ENCODE assay signal across 9 mouse cellular contexts in the genomic region with DNA sequence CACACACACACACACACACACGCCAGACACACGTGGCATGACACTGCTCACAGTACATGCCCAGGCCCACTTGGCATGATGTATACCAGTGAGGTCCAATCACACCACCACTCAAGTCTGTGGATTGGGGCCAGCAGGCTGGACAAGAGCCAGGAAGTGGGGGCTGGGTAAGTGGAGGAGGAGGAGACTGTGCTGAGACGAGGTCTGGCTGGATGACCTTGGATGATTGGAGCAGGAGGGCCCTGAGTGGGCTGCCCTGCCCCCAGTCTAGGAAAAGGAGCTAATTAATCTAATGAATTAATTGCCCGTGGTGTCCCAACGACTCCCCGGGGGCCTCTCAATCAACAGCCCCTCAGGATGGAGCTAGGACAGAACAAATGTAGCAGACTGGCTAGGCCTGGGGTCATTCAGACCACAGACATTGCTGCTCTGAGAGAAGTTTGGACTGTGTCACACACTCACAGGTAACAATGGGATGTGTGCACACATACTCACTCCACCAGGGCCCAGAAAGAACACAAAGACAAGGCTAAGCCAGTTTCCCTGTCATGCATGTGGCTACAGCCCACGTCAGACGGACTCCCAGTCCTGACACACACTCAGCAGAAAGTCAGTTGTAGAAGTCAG. TPM values are rescaled to one million over a fixed set of nuclear protein-coding genes. Genes with fewer than 3 reads are reported as not detected.
DNase-seq lines count a peak whose midpoint lies in the region; ATAC-seq and TF ChIP-seq lines count a peak whose summit lies in the region.
"Had no signal": no experiment of that assay in that cellular context is flagged by ENCODE, and none has a peak within 500 bp of the region (broad histone marks: within the 10 kb centered on the region; RNA-seq: fewer than 3 reads in every experiment).

No protein-coding gene starts in this region.

- no peak overlapping the region for H3K9ac ChIP-seq in hindbrain, postnatal 0 days (replicated peaks; ENCODE audit: low read length)
- H3K9ac ChIP-seq in midbrain, postnatal 0 days (replicated peaks; ENCODE audit: low read length, poor library complexity, severe bottlenecking) = no peak overlapping the region

- intact Hi-C loops in left cerebral cortex, postnatal 14 days (cut with DNase I) = no loop called here
- intact Hi-C loops in left cerebral cortex, postnatal 36 days (cut with DNase I) = loop anchor here (10.0 kb wide), 1 partner anchor 167 kb away; a partner anchor contains a TSS

- no peak overlapping the region for H3K4me2 ChIP-seq in hindbrain, postnatal 0 days (ENCODE audit: low read depth, low read length)
- H3K4me2 ChIP-seq in midbrain, postnatal 0 days (ENCODE audit: low read depth, low read length, poor library complexity, severe bottlenecking) = no peak overlapping the region

- H3K9me3 ChIP-seq in hindbrain, postnatal 0 days (ENCODE audit: low read length) = no peaks in the 10 kb centered on the region
- no peaks in the 10 kb centered on the region for H3K9me3 ChIP-seq in midbrain, postnatal 0 days (ENCODE audit: low read length)

- DNase-seq in adrenal gland, postnatal 10 days = peak; percentile 60
- no peak for DNase-seq in adrenal gland, adult 8-10 months
- DNase-seq in left cerebral cortex, postnatal 14 days (ENCODE audit: low spot score in 2 of 2) = peak; percentile 46 to 63
- DNase-seq in left cerebral cortex, postnatal 36 days (ENCODE audit: low spot score in 2 of 2) = no peak
- peak; percentile 63 for DNase-seq in hindbrain, postnatal 0 days (ENCODE audit: low spot score)
- DNase-seq in midbrain, postnatal 0 days (ENCODE audit: low spot score) = peak; percentile 58
- DNase-seq in right cerebral cortex, adult 2 months (ENCODE audit: low spot score in 2 of 2) = no peak
- DNase-seq in spleen, adult 18-20 months = no peak

- peaks cover 6% of the 10 kb centered on the region; the same call in 1 of the 2 replicates for H3K4me1 ChIP-seq in hindbrain, postnatal 0 days (ENCODE audit: insufficient read depth, low read length)
- H3K4me1 ChIP-seq in midbrain, postnatal 0 days (ENCODE audit: insufficient read depth, low read length) = no peaks in the 10 kb centered on the region

- TF ChIP-seq CTCF in hindbrain, postnatal 0 days (IDR thresholded peaks at IDR 0.05; ENCODE audit: low read depth) = no peak
- no peak for TF ChIP-seq CTCF in midbrain, postnatal 0 days (IDR thresholded peaks at IDR 0.05)

- H3K4me3 ChIP-seq in hindbrain, postnatal 0 days (ENCODE audit: low read length) = no peak overlapping the region
- H3K4me3 ChIP-seq in midbrain, postnatal 0 days (ENCODE audit: low read depth, low read length) = no peak overlapping the region

- H3K27me3 ChIP-seq in hindbrain, postnatal 0 days (ENCODE audit: insufficient read depth, low read length) = no peaks in the 10 kb centered on the region
- H3K27me3 ChIP-seq in midbrain, postnatal 0 days (ENCODE audit: insufficient read depth, low read length) = no peaks in the 10 kb centered on the region

- no peak overlapping the region for H3K27ac ChIP-seq in hindbrain, postnatal 0 days
- H3K27ac ChIP-seq in midbrain, postnatal 0 days (ENCODE audit: low read depth, low read length) = no peak overlapping the region

- peak; percentile 79 for ATAC-seq in hindbrain, postnatal 0 days
- no peak for ATAC-seq in midbrain, postnatal 0 days (ENCODE audit: low FRiP score)

- no peaks in the 10 kb centered on the region for H3K36me3 ChIP-seq in hindbrain, postnatal 0 days (ENCODE audit: insufficient read depth, low read length)
- H3K36me3 ChIP-seq in midbrain, postnatal 0 days (ENCODE audit: insufficient read depth, low read length) = peaks cover 16% of the 10 kb centered on the region

- 34% methylated on average over 8 of the region's 8 CpGs for WGBS in hindbrain, postnatal 0 days
- WGBS in midbrain, postnatal 0 days = 65% methylated on average over 8 of the region's 8 CpGs

RNA-seq across cellular contexts. Expression of a gene that starts 7.7 kb away (rescaled TPM):
- 1 to 10 TPM; 1.3 to 2.4 TPM for total RNA-seq in adrenal gland, postnatal 10 days (2021)
- total RNA-seq in adrenal gland, adult 8-10 months (2022) = 1 to 10 TPM; 2.9 to 4.8 (median 3.6) TPM
- total RNA-seq in left cerebral cortex, postnatal 14 days (2021) = 10 to 100 TPM; 42.7 to 46.3 TPM
- 10 to 100 TPM; 27.3 to 28.1 TPM for total RNA-seq in left cerebral cortex, postnatal 36 days (2021)
- 64.7 and 69.9 TPM in 2 replicates for total RNA-seq in hindbrain, postnatal 0 days (2014; rRNA removed)
- 8.0 and 8.6 TPM in 2 replicates for polyA plus RNA-seq in hindbrain, postnatal 0 days (2015; fragmentation: Nextera tagmentation; extraction: Ambion mirVana)
- 54.7 and 72.4 TPM in 2 replicates for total RNA-seq in midbrain, postnatal 0 days (2014; rRNA removed)
- 7.8 and 7.9 TPM in 2 replicates for polyA plus RNA-seq in midbrain, postnatal 0 days (2015; fragmentation: Nextera tagmentation; extraction: Ambion mirVana)

RNA-seq across cellular contexts. Expression of a gene that starts 19.3 kb away (rescaled TPM):
- total RNA-seq in adrenal gland, postnatal 10 days (2021) = 1 to 10 TPM; 4.7 to 5.4 TPM
- total RNA-seq in adrenal gland, adult 8-10 months (2022) = 1 to 10 TPM; 1.3 to 4.3 (median 3.1) TPM
- 1 to 10 TPM; 3.3 to 4.6 TPM for total RNA-seq in left cerebral cortex, postnatal 14 days (2021)
- total RNA-seq in left cerebral cortex, postnatal 36 days (2021) = 1 to 10 TPM; 2.2 to 2.6 TPM
- 15.8 and 20.1 TPM in 2 replicates for total RNA-seq in hindbrain, postnatal 0 days (2014; rRNA removed)
- polyA plus RNA-seq in hindbrain, postnatal 0 days (2015; fragmentation: Nextera tagmentation; extraction: Ambion mirVana) = 23.1 and 25.8 TPM in 2 replicates
- total RNA-seq in midbrain, postnatal 0 days (2014; rRNA removed) = 25.8 and 40.2 TPM in 2 replicates
- 29.0 and 29.7 TPM in 2 replicates for polyA plus RNA-seq in midbrain, postnatal 0 days (2015; fragmentation: Nextera tagmentation; extraction: Ambion mirVana)

RNA-seq across cellular contexts. Expression of a gene that starts 23.5 kb away (rescaled TPM):
- total RNA-seq in adrenal gland, postnatal 10 days (2021) = not detected
- not detected for total RNA-seq in adrenal gland, adult 8-10 months (2022)
- total RNA-seq in left cerebral cortex, postnatal 14 days (2021) = not detected
- not detected for total RNA-seq in left cerebral cortex, postnatal 36 days (2021)
- total RNA-seq in hindbrain, postnatal 0 days (2014; rRNA removed) = 0.05 TPM in 1 of 2 replicates, not detected in the other
- not detected in 2 replicates for polyA plus RNA-seq in hindbrain, postnatal 0 days (2015; fragmentation: Nextera tagmentation; extraction: Ambion mirVana)
- total RNA-seq in midbrain, postnatal 0 days (2014; rRNA removed) = not detected in 2 replicates
- polyA plus RNA-seq in midbrain, postnatal 0 days (2015; fragmentation: Nextera tagmentation; extraction: Ambion mirVana) = not detected in 2 replicates
- total RNA-seq: left cerebral cortex, adult 18-20 months had no signal

RNA-seq across cellular contexts. Expression of a gene that starts 38.3 kb away (rescaled TPM):
- 1 to 10 TPM in 1 of 2 experiments, under 1 TPM in 1; 0.69 to 1.1 TPM for total RNA-seq in adrenal gland, postnatal 10 days (2021)
- total RNA-seq in adrenal gland, adult 8-10 months (2022) = 1 to 10 TPM in 1 of 4 experiments, under 1 TPM in 2, not detected in 1; 0.35 to 3.3 (median 0.80) TPM
- 1 to 10 TPM in 1 of 2 experiments, under 1 TPM in 1; 0.86 to 2.0 TPM for total RNA-seq in left cerebral cortex, postnatal 14 days (2021)
- total RNA-seq in left cerebral cortex, postnatal 36 days (2021) = 1 to 10 TPM in 1 of 2 experiments, not detected in 1; 1.7 TPM
- total RNA-seq in hindbrain, postnatal 0 days (2014; rRNA removed) = 2.6 TPM in 1 of 2 replicates, not detected in the other
- polyA plus RNA-seq in hindbrain, postnatal 0 days (2015; fragmentation: Nextera tagmentation; extraction: Ambion mirVana) = 0.43 and 0.83 TPM in 2 replicates
- 1.7 and 6.6 TPM in 2 replicates for total RNA-seq in midbrain, postnatal 0 days (2014; rRNA removed)
- polyA plus RNA-seq in midbrain, postnatal 0 days (2015; fragmentation: Nextera tagmentation; extraction: Ambion mirVana) = 0.44 and 0.71 TPM in 2 replicates

RNA-seq across cellular contexts. Expression of a gene that starts 38.3 kb away (rescaled TPM):
- 1,000 to 10,000 TPM; 1,536 to 1,703 TPM for total RNA-seq in adrenal gland, postnatal 10 days (2021)
- 100 to 1,000 TPM; 286 to 399 (median 360) TPM for total RNA-seq in adrenal gland, adult 8-10 months (2022)
- total RNA-seq in left cerebral cortex, postnatal 14 days (2021) = 10 to 100 TPM; 51.9 to 52.6 TPM
- total RNA-seq in left cerebral cortex, postnatal 36 days (2021) = 10 to 100 TPM; 50.8 to 60.6 TPM
- 42.1 and 42.9 TPM in 2 replicates for total RNA-seq in hindbrain, postnatal 0 days (2014; rRNA removed)
- 148 and 149 TPM in 2 replicates for polyA plus RNA-seq in hindbrain, postnatal 0 days (2015; fragmentation: Nextera tagmentation; extraction: Ambion mirVana)
- total RNA-seq in midbrain, postnatal 0 days (2014; rRNA removed) = 27.0 and 28.6 TPM in 2 replicates
- polyA plus RNA-seq in midbrain, postnatal 0 days (2015; fragmentation: Nextera tagmentation; extraction: Ambion mirVana) = 94.0 and 97.8 TPM in 2 replicates

Comparison
In these comparisons a context has a peak if more than half of its experiments do, and no peak if none do; other contexts are left out.
1. DNase-seq: peak in adrenal gland, postnatal 10 days (single experiment), left cerebral cortex, postnatal 14 days (2 of 2), hindbrain, postnatal 0 days (single experiment) and midbrain, postnatal 0 days (single experiment); none in adrenal gland, adult 8-10 months (single experiment), left cerebral cortex, postnatal 36 days (0 of 2), right cerebral cortex, adult 2 months (0 of 2) and spleen, adult 18-20 months (0 of 2).